Mouse (Mus musculus): ENCODE measurements at regions not wholly inside any gene's neighbourhood (a gene's known extent, or its start where the extent isn't known, plus 50 kb on each side); places are given as distances from the start of the nearest gene placed in this dataset.

- no peak for TF ChIP-seq GATA1 (IDR thresholded peaks at IDR 0.05; ENCODE audit: low read length)
- TF ChIP-seq TAL1 (IDR thresholded peaks at IDR 0.05; ENCODE audit: low read length) = no peak
Measured at GRCm38 (mm10) chr2:71690277-71691161, 54.9 kb upstream of the Itga6 start.

Measured in erythroblast, embryonic 14.5 days (primary cell).